Mouse (Mus musculus) monocyte, adult 5-6 weeks (primary cell): ENCODE results near the gene Osbpl2. TPM values are rescaled to one million over a fixed set of nuclear protein-coding genes. Genes with fewer than 3 reads are reported as not detected.

Experiments used
- total RNA-seq: library from RNA; stranded (forward); fragments of 200-1000, 200-491, 200-594 nt; gene quantifications from 3 replicates; pipeline ENCODE4 v1.2.3, GENCODE M21; 2017

The Osbpl2 gene
- total RNA-seq, 1 experiment from 2014 or later: 58.2 TPM

Other genes starting within 250 kb of the Osbpl2 start
- 27.7 to 65.7 TPM (median 39.4 TPM) in 3 replicates for gene Taf4, start 142.7 kb upstream of the Osbpl2 start, total RNA-seq
- 38.6 to 53.9 TPM (median 53.4 TPM) in 3 replicates for gene Lsm14b, start 94.3 kb upstream of the Osbpl2 start, total RNA-seq
- 280 to 356 TPM (median 293 TPM) in 3 replicates for gene Psma7, start 76.9 kb upstream of the Osbpl2 start, total RNA-seq
- gene Ss18l1, start 76.8 kb upstream of the Osbpl2 start, total RNA-seq: 3.4 to 5.8 TPM (median 5.0 TPM) in 3 replicates
- 13.7 to 21.6 TPM (median 15.9 TPM) in 3 replicates for gene Mtg2, start 48.7 kb upstream of the Osbpl2 start, total RNA-seq
- not detected in 3 replicates for gene Hrh3, start 14.8 kb upstream of the Osbpl2 start, total RNA-seq
- gene Adrm1, start 52.2 kb downstream of the Osbpl2 start, total RNA-seq: 50.1 to 102 TPM (median 65.6 TPM) in 3 replicates
- 0.29 to 7.1 TPM (median 0.29 TPM) in 3 replicates for gene Lama5, start 106.6 kb downstream of the Osbpl2 start, total RNA-seq
- 1,771 to 2,174 TPM (median 1,777 TPM) in 3 replicates for gene Rps21, start 138.1 kb downstream of the Osbpl2 start, total RNA-seq
- gene Cables2, start 154.2 kb downstream of the Osbpl2 start, total RNA-seq: 16.9 to 23.7 TPM (median 20.6 TPM) in 3 replicates
- not detected in 3 replicates for gene Rbbp8nl, start 170.6 kb downstream of the Osbpl2 start, total RNA-seq
- gene Gata5, start 215.4 kb downstream of the Osbpl2 start, total RNA-seq: not detected in 3 replicates